Mouse (Mus musculus): ENCODE data around the gene Tango6. TPM values are rescaled to one million over a fixed set of nuclear protein-coding genes. Genes with fewer than 3 reads are reported as not detected.
"Not testable (repeated sequence)": the region's sequence is repeated elsewhere in the genome, so short reads cannot be mapped to it uniquely, and the experiment has no call there.

Tango6 gene
- total RNA-seq, 2 experiments from 2014 or later = 6.4 to 6.6 TPM

- DNase-seq = no peak
These were observed 79.1 kb downstream of the Tango6 start for GRCm38 (mm10) chr8:106761867-106762523.

GRCm38 (mm10) chr8:106764529-106764928, 81.7 kb downstream of the Tango6 start:
- no peak for DNase-seq

GRCm38 (mm10) chr8:106765570-106765969, 82.7 kb downstream of the Tango6 start:
- DNase-seq = no peak

- no peak for DNase-seq
These were observed 83.9 kb downstream of the Tango6 start for GRCm38 (mm10) chr8:106766736-106767135.

- DNase-seq = no peak
These were observed 86.4 kb downstream of the Tango6 start for GRCm38 (mm10) chr8:106769147-106769805.

- peak; percentile 47 to 60 for DNase-seq
These were observed 87.8 kb downstream of the Tango6 start for GRCm38 (mm10) chr8:106770596-106771179.

- no peak for DNase-seq
These were observed 89.2 kb downstream of the Tango6 start for GRCm38 (mm10) chr8:106772094-106772493.

GRCm38 (mm10) chr8:106772501-106772900, 89.6 kb downstream of the Tango6 start:
- DNase-seq = no peak

GRCm38 (mm10) chr8:106774567-106775320, 91.9 kb downstream of the Tango6 start:
- DNase-seq = peak; percentile 9 to 26

GRCm38 (mm10) chr8:106789623-106790022, 106.8 kb downstream of the Tango6 start:
- DNase-seq = no peak

- no peak for DNase-seq
These were observed 112.0 kb downstream of the Tango6 start for GRCm38 (mm10) chr8:106794820-106795219.

- no peak for DNase-seq
These were observed 117.0 kb downstream of the Tango6 start for GRCm38 (mm10) chr8:106799821-106800220.

GRCm38 (mm10) chr8:106801261-106801660, 118.4 kb downstream of the Tango6 start:
- DNase-seq = no peak

- DNase-seq = not testable (repeated sequence)
These were observed 119.7 kb downstream of the Tango6 start for GRCm38 (mm10) chr8:106802384-106803137.

- no peak for DNase-seq
These were observed 123.0 kb downstream of the Tango6 start for GRCm38 (mm10) chr8:106805859-106806258.

GRCm38 (mm10) chr8:106807461-106807860, 124.6 kb downstream of the Tango6 start:
- no peak for DNase-seq

GRCm38 (mm10) chr8:106809726-106810125, 126.9 kb downstream of the Tango6 start:
- DNase-seq = no peak

GRCm38 (mm10) chr8:106810406-106810805, 127.5 kb downstream of the Tango6 start:
- no peak for DNase-seq

- no peak for DNase-seq
These were observed 129.7 kb downstream of the Tango6 start for GRCm38 (mm10) chr8:106812560-106812959.

- peak; percentile 60 to 66 for DNase-seq
These were observed 133.7 kb downstream of the Tango6 start for GRCm38 (mm10) chr8:106816431-106817170.

GRCm38 (mm10) chr8:106817171-106817545, 134.3 kb downstream of the Tango6 start:
- DNase-seq = no peak

Data from layer of hippocampus, postnatal 36 days (tissue).